ENCODE assay signal across 10 mouse cellular contexts in the genomic region with DNA sequence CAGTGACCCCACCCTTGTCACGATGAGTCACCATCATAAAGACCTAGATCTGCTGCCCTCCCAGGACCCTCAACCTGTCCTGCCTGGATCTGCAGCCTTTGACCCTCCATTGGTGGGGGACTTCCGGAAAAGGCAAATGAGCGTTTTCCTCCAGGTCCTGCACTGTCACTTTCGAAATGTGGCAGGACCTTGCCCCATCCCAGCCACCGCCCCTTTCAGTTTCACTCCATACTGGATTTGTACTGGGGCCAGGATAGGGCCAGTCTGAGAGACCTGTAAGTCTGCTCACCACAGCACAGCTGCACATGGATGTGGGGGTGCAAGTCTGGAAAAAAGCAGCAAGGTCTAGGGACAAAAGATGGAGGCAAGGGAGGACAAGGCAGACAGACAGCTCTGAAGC. TPM values are rescaled to one million over a fixed set of nuclear protein-coding genes. Genes with fewer than 3 reads are reported as not detected.
DNase-seq lines count a peak whose midpoint lies in the region; ATAC-seq and TF ChIP-seq lines count a peak whose summit lies in the region.
"Had no signal": no experiment of that assay in that cellular context is flagged by ENCODE, and none has a peak within 500 bp of the region (broad histone marks: within the 10 kb centered on the region; RNA-seq: fewer than 3 reads in every experiment).

No protein-coding gene starts in this region.

- H3K27me3 ChIP-seq in limb, embryonic 12.5 days, result no peaks in the 10 kb centered on the region
- H3K27me3 ChIP-seq in limb, embryonic 10.5 days (ENCODE audit: low read depth, poor library complexity, severe bottlenecking), result no peaks in the 10 kb centered on the region
- no peaks in the 10 kb centered on the region for H3K27me3 ChIP-seq in liver, postnatal 0 days (ENCODE audit: insufficient read depth, low read length)
- H3K27me3 ChIP-seq in stomach, embryonic 16.5 days (ENCODE audit: control insufficient read depth, insufficient read depth, low read length), result no peaks in the 10 kb centered on the region

- no peak overlapping the region for H3K9ac ChIP-seq in limb, embryonic 12.5 days (replicated peaks)
- 0 out of 2 replicates have a peak overlapping the region, but pooled peaks have one; percentile 11 for H3K9ac ChIP-seq in liver, postnatal 0 days (replicated peaks)
- H3K9ac ChIP-seq in stomach, embryonic 16.5 days (ENCODE audit: low read length), result 0 out of 2 replicates have a peak overlapping the region, but pooled peaks have one; percentile 14

- no peak for ATAC-seq in limb, embryonic 12.5 days (ENCODE audit: insufficient number of reproducible peaks, insufficient read depth, low FRiP score, low TSS enrichment, low read depth)
- ATAC-seq in liver, postnatal 0 days, result peak; percentile 35; the same call in 1 of the 2 replicates
- ATAC-seq in stomach, embryonic 16.5 days (ENCODE audit: insufficient read depth, low FRiP score), result no peak

- no peaks in the 10 kb centered on the region for H3K9me3 ChIP-seq in limb, embryonic 12.5 days
- H3K9me3 ChIP-seq in limb, embryonic 10.5 days (replicated peaks), result no peaks in the 10 kb centered on the region
- no peaks in the 10 kb centered on the region for H3K9me3 ChIP-seq in liver, postnatal 0 days (ENCODE audit: low read length)
- H3K9me3 ChIP-seq in stomach, embryonic 16.5 days (replicated peaks; ENCODE audit: control insufficient read depth, low read length), result no peaks in the 10 kb centered on the region
- H3K9me3 ChIP-seq: forebrain, embryonic 10.5 days had no signal

- DNase-seq in adrenal gland, adult 2 months, result peak; percentile 69
- no peak for DNase-seq in adrenal gland, postnatal 25 days
- no peak for DNase-seq in limb, embryonic 10.5 days (ENCODE audit: low spot score)
- DNase-seq in liver, postnatal 0 days, result peak; percentile 67
- DNase-seq in spleen, adult 18-20 months, result no peak
- no peak for DNase-seq in frontal cortex, postnatal 10 days (ENCODE audit: low spot score in 2 of 2)
- DNase-seq: gastrocnemius, postnatal 14 days had no signal

- TF ChIP-seq CTCF in liver, postnatal 0 days (IDR thresholded peaks at IDR 0.05; ENCODE audit: low read depth), result no peak

- WGBS in limb, embryonic 12.5 days, result 85% methylated on average over 5 of the region's 5 CpGs
- WGBS in limb, embryonic 10.5 days, result 88% methylated on average over 5 of the region's 5 CpGs
- 36% methylated on average over 5 of the region's 5 CpGs for WGBS in liver, postnatal 0 days (ENCODE audit: insufficient replicate concordance)
- 72% methylated on average over 5 of the region's 5 CpGs for WGBS in stomach, embryonic 16.5 days

- no peak for TF ChIP-seq EP300 in liver, postnatal 0 days (IDR thresholded peaks at IDR 0.05; ENCODE audit: low read depth)

- H3K27ac ChIP-seq in limb, embryonic 12.5 days, result peak overlapping the region; percentile 73; the same call in 1 of the 2 replicates
- no peak overlapping the region; the same call in 1 of the 2 replicates for H3K27ac ChIP-seq in limb, embryonic 10.5 days
- peak overlapping the region; percentile 64 for H3K27ac ChIP-seq in liver, postnatal 0 days (ENCODE audit: low read depth)
- 0 out of 2 replicates have a peak overlapping the region, but pooled peaks have one; percentile 30 for H3K27ac ChIP-seq in stomach, embryonic 16.5 days (ENCODE audit: low read length)
- H3K27ac ChIP-seq: forebrain, embryonic 10.5 days had no signal

- no peak overlapping the region for H3K4me3 ChIP-seq in limb, embryonic 12.5 days (replicated peaks)
- no peak overlapping the region for H3K4me3 ChIP-seq in limb, embryonic 10.5 days
- 0 out of 2 replicates have a peak overlapping the region, but pooled peaks have one; percentile 3 for H3K4me3 ChIP-seq in liver, postnatal 0 days (ENCODE audit: low read depth, low read length)
- H3K4me3 ChIP-seq in stomach, embryonic 16.5 days (replicated peaks; ENCODE audit: low read length), result no peak overlapping the region
- H3K4me3 ChIP-seq: forebrain, embryonic 10.5 days had no signal

- no peaks in the 10 kb centered on the region for H3K36me3 ChIP-seq in limb, embryonic 12.5 days
- H3K36me3 ChIP-seq in limb, embryonic 10.5 days, result 0 out of 2 replicates have a peak, but pooled peaks cover 4% of the 10 kb centered on the region
- H3K36me3 ChIP-seq in liver, postnatal 0 days (replicated peaks; ENCODE audit: insufficient read depth, low read length), result peaks cover 8% of the 10 kb centered on the region; the same call in 1 of the 2 replicates
- no peaks in the 10 kb centered on the region for H3K36me3 ChIP-seq in stomach, embryonic 16.5 days (ENCODE audit: control insufficient read depth, insufficient read depth, low read length)
- H3K36me3 ChIP-seq: forebrain, embryonic 10.5 days had no signal

- H3K4me2 ChIP-seq in limb, embryonic 12.5 days, result no peak overlapping the region
- H3K4me2 ChIP-seq in liver, postnatal 0 days (ENCODE audit: low read depth, low read length), result peak overlapping the region; percentile 55
- H3K4me2 ChIP-seq in stomach, embryonic 16.5 days (ENCODE audit: low read depth, low read length), result no peak overlapping the region

- H3K4me1 ChIP-seq in limb, embryonic 12.5 days (replicated peaks), result peaks cover 35% of the 10 kb centered on the region
- peaks cover 61% of the 10 kb centered on the region for H3K4me1 ChIP-seq in limb, embryonic 10.5 days
- peaks cover 83% of the 10 kb centered on the region for H3K4me1 ChIP-seq in liver, postnatal 0 days (ENCODE audit: insufficient read depth)
- peaks cover 44% of the 10 kb centered on the region for H3K4me1 ChIP-seq in stomach, embryonic 16.5 days (ENCODE audit: control insufficient read depth, insufficient read depth, low read length)

RNA-seq across cellular contexts. Expression of a gene that starts 6.7 kb away (rescaled TPM):
- 10 to 100 TPM; 38.5 to 59.3 TPM for total RNA-seq in adrenal gland, adult 2 months (2021)
- 102 and 120 TPM in 2 replicates for polyA plus RNA-seq in adrenal gland, adult 2 months (2012; rRNA removed)
- 66.1 and 73.2 TPM in 2 replicates for total RNA-seq in adrenal gland, postnatal 25 days (2021)
- 13.9 and 14.4 TPM in 2 replicates for polyA plus RNA-seq in limb, embryonic 12.5 days (2016; fragmentation: Nextera tagmentation; extraction: Ambion mirVana)
- 17.1 and 18.4 TPM in 2 replicates for polyA plus RNA-seq in limb, embryonic 10.5 days (2016; fragmentation: Nextera tagmentation; extraction: Ambion mirVana)
- polyA plus RNA-seq in liver, postnatal 0 days (2015; fragmentation: Nextera tagmentation; extraction: Ambion mirVana), result 7.4 and 8.7 TPM in 2 replicates
- 17.2 and 19.0 TPM in 2 replicates for polyA plus RNA-seq in stomach, embryonic 16.5 days (2015; fragmentation: Nextera tagmentation; extraction: Ambion mirVana)

RNA-seq across cellular contexts. Expression of a gene that starts 17.0 kb away (rescaled TPM):
- 100 to 1,000 TPM; 153 to 156 TPM for total RNA-seq in adrenal gland, adult 2 months (2021)
- polyA plus RNA-seq in adrenal gland, adult 2 months (2012; rRNA removed), result 151 and 159 TPM in 2 replicates
- 154 TPM in 2 replicates for total RNA-seq in adrenal gland, postnatal 25 days (2021)
- polyA plus RNA-seq in limb, embryonic 12.5 days (2016; fragmentation: Nextera tagmentation; extraction: Ambion mirVana), result 16.1 and 18.1 TPM in 2 replicates
- 16.1 and 17.0 TPM in 2 replicates for polyA plus RNA-seq in limb, embryonic 10.5 days (2016; fragmentation: Nextera tagmentation; extraction: Ambion mirVana)
- 9.1 and 11.2 TPM in 2 replicates for polyA plus RNA-seq in liver, postnatal 0 days (2015; fragmentation: Nextera tagmentation; extraction: Ambion mirVana)
- 14.5 and 14.8 TPM in 2 replicates for polyA plus RNA-seq in stomach, embryonic 16.5 days (2015; fragmentation: Nextera tagmentation; extraction: Ambion mirVana)

RNA-seq across cellular contexts. Expression of a gene that starts 39.8 kb away (rescaled TPM):
- total RNA-seq in adrenal gland, adult 2 months (2021), result 100 to 1,000 TPM; 654 to 778 TPM
- 5,895 and 6,727 TPM in 2 replicates for polyA plus RNA-seq in adrenal gland, adult 2 months (2012; rRNA removed)
- total RNA-seq in adrenal gland, postnatal 25 days (2021), result 460 and 592 TPM in 2 replicates
- polyA plus RNA-seq in limb, embryonic 12.5 days (2016; fragmentation: Nextera tagmentation; extraction: Ambion mirVana), result 460 and 465 TPM in 2 replicates
- 487 and 503 TPM in 2 replicates for polyA plus RNA-seq in limb, embryonic 10.5 days (2016; fragmentation: Nextera tagmentation; extraction: Ambion mirVana)
- polyA plus RNA-seq in liver, postnatal 0 days (2015; fragmentation: Nextera tagmentation; extraction: Ambion mirVana), result 537 and 576 TPM in 2 replicates
- 536 and 594 TPM in 2 replicates for polyA plus RNA-seq in stomach, embryonic 16.5 days (2015; fragmentation: Nextera tagmentation; extraction: Ambion mirVana)

RNA-seq across cellular contexts. Expression of a gene that starts 42.0 kb away (rescaled TPM):
- total RNA-seq in adrenal gland, adult 2 months (2021), result 100 to 1,000 TPM in 1 of 2 experiments, 10 to 100 TPM in 1; 74.5 to 118 TPM
- 84.3 and 84.6 TPM in 2 replicates for polyA plus RNA-seq in adrenal gland, adult 2 months (2012; rRNA removed)
- 45.4 and 67.9 TPM in 2 replicates for total RNA-seq in adrenal gland, postnatal 25 days (2021)
- polyA plus RNA-seq in limb, embryonic 12.5 days (2016; fragmentation: Nextera tagmentation; extraction: Ambion mirVana), result 4.9 and 5.6 TPM in 2 replicates
- 3.3 and 4.7 TPM in 2 replicates for polyA plus RNA-seq in limb, embryonic 10.5 days (2016; fragmentation: Nextera tagmentation; extraction: Ambion mirVana)
- 0.11 and 0.18 TPM in 2 replicates for polyA plus RNA-seq in liver, postnatal 0 days (2015; fragmentation: Nextera tagmentation; extraction: Ambion mirVana)
- polyA plus RNA-seq in stomach, embryonic 16.5 days (2015; fragmentation: Nextera tagmentation; extraction: Ambion mirVana), result 3.1 and 3.9 TPM in 2 replicates

RNA-seq across cellular contexts. Expression of a gene that starts 49.4 kb away (rescaled TPM):
- total RNA-seq in adrenal gland, adult 2 months (2021), result 100 to 1,000 TPM in 1 of 2 experiments, 10 to 100 TPM in 1; 75.8 to 115 TPM
- polyA plus RNA-seq in adrenal gland, adult 2 months (2012; rRNA removed), result 233 and 269 TPM in 2 replicates
- total RNA-seq in adrenal gland, postnatal 25 days (2021), result 74.1 and 97.4 TPM in 2 replicates
- 30.6 and 38.0 TPM in 2 replicates for polyA plus RNA-seq in limb, embryonic 12.5 days (2016; fragmentation: Nextera tagmentation; extraction: Ambion mirVana)
- polyA plus RNA-seq in limb, embryonic 10.5 days (2016; fragmentation: Nextera tagmentation; extraction: Ambion mirVana), result 26.2 and 27.1 TPM in 2 replicates
- 3.0 and 4.3 TPM in 2 replicates for polyA plus RNA-seq in liver, postnatal 0 days (2015; fragmentation: Nextera tagmentation; extraction: Ambion mirVana)
- 7.8 and 9.8 TPM in 2 replicates for polyA plus RNA-seq in stomach, embryonic 16.5 days (2015; fragmentation: Nextera tagmentation; extraction: Ambion mirVana)

Comparison
In these comparisons a context has a peak if more than half of its experiments do, and no peak if none do; other contexts are left out.
1. DNase-seq: peak in adrenal gland, adult 2 months (single experiment) and liver, postnatal 0 days (single experiment); none in adrenal gland, postnatal 25 days (single experiment), limb, embryonic 10.5 days (single experiment), spleen, adult 18-20 months (0 of 2) and frontal cortex, postnatal 10 days (0 of 2).